Mouse (Mus musculus) thymus, adult 2 months (tissue): ENCODE data around the gene Gm10837. TPM values are rescaled to one million over a fixed set of nuclear protein-coding genes. Genes with fewer than 3 reads are reported as not detected.

ENCODE experiments used
- DNase-seq: peaks from one replicate; pipeline ENCODE4 v3.0.0; 2021
- H3K27ac ChIP-seq: fragments of 200-500 bp; 2 replicates; pipeline ENCODE4 v1.5.1; 2012; ENCODE audit warnings: low read length, control low read depth; ENCODE audit not compliant: control insufficient read depth, insufficient read depth
- H3K27me3 ChIP-seq: fragments of 200-500 bp; 2 replicates; pipeline ENCODE4 v1.6.1; 2012; ENCODE audit warnings: mild to moderate bottlenecking, low read length, moderate library complexity, mixed read lengths; ENCODE audit not compliant: control insufficient read depth, insufficient read depth
- H3K36me3 ChIP-seq: fragments of 200-500 bp; 2 replicates; pipeline ENCODE4 v1.6.1; 2012; ENCODE audit warnings: mild to moderate bottlenecking, low read length, moderate library complexity; ENCODE audit not compliant: control insufficient read depth, insufficient read depth
- H3K4me1 ChIP-seq: fragments of 200-500 bp; replicated peaks from 2 replicates; pipeline ENCODE4 v1.6.1; 2012; ENCODE audit warnings: low read length; ENCODE audit not compliant: control insufficient read depth, insufficient read depth
- H3K4me3 ChIP-seq: fragments of 200-500 bp; 2 replicates; pipeline ENCODE4 v1.5.1; 2012; ENCODE audit warnings: mild to moderate bottlenecking, low read length, control low read depth, moderate library complexity; ENCODE audit not compliant: control insufficient read depth, insufficient read depth
- CTCF ChIP-seq: fragments of 200-500 bp; IDR thresholded peaks from 2 replicates; pipeline ENCODE4 v1.5.1; 2012; ENCODE audit warnings: mild to moderate bottlenecking, control low read depth, low read length, moderate library complexity, borderline replicate concordance; ENCODE audit not compliant: control insufficient read depth, poor library complexity, insufficient read depth; ENCODE audit errors: extremely low read depth
- POLR2A ChIP-seq: fragments of 200-500 bp; IDR thresholded peaks from 2 replicates; pipeline ENCODE4 v1.6.1; 2012; ENCODE audit warnings: mild to moderate bottlenecking, low read length, control low read depth, moderate library complexity; ENCODE audit not compliant: control insufficient read depth, poor library complexity, insufficient read depth; ENCODE audit errors: extremely low read depth
- WGBS: fragments of 180-500 bp; shearing (Covaris S2); methylation state at CpG from one replicate; pipeline ENCODE4 v1.1.7; 2018; 5-methylcytosine and 5-hydroxymethylcytosine counted together
- polyA plus RNA-seq: library from polyadenylated mRNA; depleted of rRNA; stranded (reverse); fragments of >200 nt; gene quantifications from 2 replicates; pipeline ENCODE4 v1.2.3, GENCODE M21; 2012

The Gm10837 gene
- polyA plus RNA-seq, 1 experiment = not detected

GRCm38 (mm10) chr14:122491521-122491920, 1.1 kb downstream of the Gm10837 start:
- Histone ChIP-seq H3K27me3 (peaks cover 7% of the 10 kb centered on the region; the same call in 1 of the 2 replicates), H3K4me1 (0 out of 2 replicates have a peak, but pooled peaks cover 4% of the 10 kb centered on the region), H3K36me3 (no peaks in the 10 kb centered on the region), H3K4me3 (no peak overlapping the region), H3K27ac (no peak overlapping the region)
- no peak for TF ChIP-seq POLR2A
- no peak for TF ChIP-seq CTCF
- WGBS = 52% methylated on average over 6 of the region's 6 CpGs
- no peak for DNase-seq

GRCm38 (mm10) chr14:122492015-122492414, 1.6 kb downstream of the Gm10837 start:
- WGBS = 68% methylated on average over 1 of the region's 1 CpGs
- Histone ChIP-seq H3K27ac (no peak overlapping the region), H3K27me3 (peaks cover 7% of the 10 kb centered on the region; the same call in 1 of the 2 replicates), H3K4me3 (no peak overlapping the region), H3K4me1 (0 out of 2 replicates have a peak, but pooled peaks cover 4% of the 10 kb centered on the region), H3K36me3 (no peaks in the 10 kb centered on the region)
- DNase-seq = no peak
- TF ChIP-seq POLR2A = no peak
- TF ChIP-seq CTCF = no peak

GRCm38 (mm10) chr14:122509058-122509457, 18.7 kb downstream of the Gm10837 start:
- TF ChIP-seq CTCF (no peak), POLR2A (no peak)
- Histone ChIP-seq H3K36me3 (no peaks in the 10 kb centered on the region), H3K27me3 (no peaks in the 10 kb centered on the region), H3K4me3 (no peak overlapping the region), H3K27ac (no peak overlapping the region), H3K4me1 (no peaks in the 10 kb centered on the region)
- DNase-seq = no peak
- WGBS = 13% methylated on average over 2 of the region's 2 CpGs

GRCm38 (mm10) chr14:122511519-122511918, 21.1 kb downstream of the Gm10837 start:
- Histone ChIP-seq H3K27me3 (no peaks in the 10 kb centered on the region), H3K4me3 (no peak overlapping the region), H3K27ac (no peak overlapping the region), H3K36me3 (no peaks in the 10 kb centered on the region), H3K4me1 (no peaks in the 10 kb centered on the region)
- DNase-seq = no peak
- 81% methylated on average over 3 of the region's 3 CpGs for WGBS
- TF ChIP-seq CTCF (no peak), POLR2A (no peak)

GRCm38 (mm10) chr14:122513511-122514036, 23.2 kb downstream of the Gm10837 start:
- Histone ChIP-seq H3K27ac (no peak overlapping the region), H3K4me3 (no peak overlapping the region), H3K36me3 (no peaks in the 10 kb centered on the region), H3K4me1 (no peaks in the 10 kb centered on the region), H3K27me3 (no peaks in the 10 kb centered on the region)
- 55% methylated on average over 1 of the region's 1 CpGs for WGBS
- DNase-seq = no peak
- TF ChIP-seq CTCF = no peak

- no peaks in the 10 kb centered on the region for H3K27me3 ChIP-seq
- WGBS = 86% methylated on average over 4 of the region's 4 CpGs
- TF ChIP-seq POLR2A (no peak), CTCF (no peak)
- no peak for DNase-seq
- no peaks in the 10 kb centered on the region for H3K4me1 ChIP-seq
- H3K4me3 ChIP-seq = no peak overlapping the region
- no peaks in the 10 kb centered on the region for H3K36me3 ChIP-seq
- no peak overlapping the region for H3K27ac ChIP-seq
Measured at GRCm38 (mm10) chr14:122528475-122528874, 38.1 kb downstream of the Gm10837 start.

GRCm38 (mm10) chr14:122534017-122534924, 43.9 kb downstream of the Gm10837 start, which contains the start of gene Pcca:
Gene Pcca (plus strand): TSS chr14:122534324.
- no peak for TF ChIP-seq CTCF
- TF ChIP-seq POLR2A = peak; percentile 31; the same call in 1 of the 2 replicates
- peak; percentile 96 for DNase-seq
- Histone ChIP-seq H3K36me3 (no peaks in the 10 kb centered on the region), H3K4me3 (peak within 1 kb of the TSS; percentile 79), H3K4me1 (no peaks in the 10 kb centered on the region), H3K27me3 (no peaks in the 10 kb centered on the region), H3K27ac (no peak within 1 kb of the TSS)
- WGBS = 3% methylated on average over 54 of the region's 54 CpGs
